Mouse (Mus musculus) intestine, embryonic 15.5 days (tissue): ENCODE measurements around the gene Amz1. TPM values are rescaled to one million over a fixed set of nuclear protein-coding genes. Genes with fewer than 3 reads are reported as not detected.

Experiments
- ATAC-seq: fragments of 200-750 bp; cut with Nextera tagmentation; 2 replicates; pipeline ENCODE4 v1.8.0; 2017; ENCODE audit warnings: moderate TSS enrichment, moderate library complexity
- H3K27ac ChIP-seq: fragments of 300-500 bp; sonication (generic); 2 replicates; pipeline ENCODE4 v1.5.1; 2015; ENCODE audit warnings: mild to moderate bottlenecking, inconsistent platforms
- H3K27me3 ChIP-seq: fragments of 300-500 bp; sonication (generic); replicated peaks from 2 replicates; pipeline ENCODE4 v1.6.1; 2015; ENCODE audit warnings: inconsistent platforms
- H3K36me3 ChIP-seq: fragments of 300-500 bp; sonication (generic); 2 replicates; pipeline ENCODE4 v1.6.1; 2015; ENCODE audit warnings: inconsistent platforms
- H3K4me1 ChIP-seq: fragments of 300-500 bp; sonication (generic); replicated peaks from 2 replicates; pipeline ENCODE4 v1.6.1; 2015; ENCODE audit warnings: inconsistent platforms
- H3K4me2 ChIP-seq: fragments of 300-500 bp; sonication (generic); replicated peaks from 2 replicates; pipeline ENCODE4 v1.6.1; 2015; ENCODE audit warnings: mild to moderate bottlenecking, inconsistent platforms
- H3K4me3 ChIP-seq: fragments of 300-500 bp; sonication (generic); replicated peaks from 2 replicates; pipeline ENCODE4 v1.5.1; 2015; ENCODE audit warnings: inconsistent platforms
- H3K9ac ChIP-seq: fragments of 300-500 bp; sonication (generic); 2 replicates; pipeline ENCODE4 v1.6.1; 2015; ENCODE audit warnings: inconsistent platforms
- H3K9me3 ChIP-seq: fragments of 300-500 bp; sonication (generic); 2 replicates; pipeline ENCODE4 v1.6.1; 2016; ENCODE audit warnings: inconsistent platforms
- WGBS: fragments of 180-500 bp; shearing (Covaris S2); methylation state at CpG from one replicate; pipeline ENCODE4 v1.1.7; 2015; 5-methylcytosine and 5-hydroxymethylcytosine counted together
- polyA plus RNA-seq: library from polyadenylated mRNA; unstranded; fragments of >200 nt; fragmentation: Nextera tagmentation; extraction: Ambion mirVana; gene quantifications from 2 replicates; pipeline ENCODE4 v1.2.1, GENCODE M21; 2015

The Amz1 gene
- polyA plus RNA-seq, 1 experiment from 2014 or later = 1.1 TPM

DNA sequence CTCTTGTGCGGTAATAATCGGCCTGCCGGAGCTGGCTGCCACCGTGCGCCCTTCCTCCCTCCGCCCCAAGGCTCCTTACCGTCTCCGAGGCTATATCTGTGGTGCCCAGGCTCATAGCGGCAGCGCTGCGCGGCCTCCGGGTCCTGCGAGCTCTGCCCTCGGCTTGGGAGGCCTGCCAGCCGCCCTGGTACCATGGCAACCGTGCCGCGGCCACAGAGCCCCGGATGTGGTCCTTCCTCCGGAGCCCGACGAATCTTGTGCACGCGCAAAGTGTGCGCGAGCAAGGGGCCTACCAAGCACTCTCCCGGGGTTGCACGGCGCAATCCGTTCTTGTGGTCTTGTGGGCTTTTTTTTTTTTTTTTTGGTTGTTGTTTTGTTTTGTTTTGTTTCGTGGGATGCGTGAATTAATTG is 21.8 kb upstream of the Amz1 start, which contains the start of gene Iqce:
Iqce (minus strand) TSS at position 276 of the 411 bp plus-strand sequence.
- Histone ChIP-seq H3K27me3 (no peaks in the 10 kb centered on the region), H3K4me2 (peak within 1 kb of the TSS; percentile 74), H3K9ac (peak within 1 kb of the TSS; percentile 77), H3K9me3 (no peaks in the 10 kb centered on the region), H3K27ac (peak within 1 kb of the TSS; percentile 93), H3K36me3 (peaks cover 4% of the 10 kb centered on the region; the same call in 1 of the 2 replicates), H3K4me3 (peak within 1 kb of the TSS; percentile 74), H3K4me1 (peaks cover 34% of the 10 kb centered on the region)
- peak; percentile 66 for ATAC-seq
- under 1% methylated on average over 33 of the region's 33 CpGs for WGBS

DNA sequence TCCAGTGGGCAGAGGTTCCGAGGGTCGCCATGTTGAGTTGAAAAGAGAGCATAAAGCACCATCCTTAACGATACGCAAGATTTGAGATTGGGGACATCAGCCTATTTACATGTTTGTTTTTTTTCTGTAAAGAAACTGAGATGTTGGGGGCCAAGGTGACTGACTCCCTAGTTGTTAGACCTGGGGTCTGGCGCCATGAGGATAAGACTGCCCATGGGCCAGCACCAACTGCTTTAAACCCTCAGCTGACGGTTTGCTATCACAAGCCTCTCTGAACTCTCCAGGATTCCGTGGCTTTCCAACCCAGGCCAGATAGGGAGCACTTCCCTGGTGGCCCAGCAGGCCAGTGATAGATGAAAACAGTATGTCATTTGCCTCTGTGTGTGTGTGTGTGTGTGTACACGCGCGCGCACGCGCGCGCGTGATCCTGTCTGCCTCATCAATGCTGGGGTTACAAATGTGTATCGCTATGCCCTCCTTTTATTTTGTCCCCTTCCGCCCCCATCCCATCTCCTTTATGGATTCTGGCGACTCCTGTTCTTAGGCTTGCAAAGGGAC is 21.2 kb upstream of the Amz1 start:
- Histone ChIP-seq H3K9me3 (no peaks in the 10 kb centered on the region), H3K4me2 (peak overlapping the region; percentile 74), H3K27ac (peak overlapping the region; percentile 93), H3K9ac (peak overlapping the region; percentile 77), H3K4me3 (peak overlapping the region; percentile 74), H3K27me3 (no peaks in the 10 kb centered on the region), H3K36me3 (peaks cover 7% of the 10 kb centered on the region; the same call in 1 of the 2 replicates), H3K4me1 (peaks cover 34% of the 10 kb centered on the region)
- no peak for ATAC-seq
- WGBS = 61% methylated on average over 19 of the region's 19 CpGs

DNA sequence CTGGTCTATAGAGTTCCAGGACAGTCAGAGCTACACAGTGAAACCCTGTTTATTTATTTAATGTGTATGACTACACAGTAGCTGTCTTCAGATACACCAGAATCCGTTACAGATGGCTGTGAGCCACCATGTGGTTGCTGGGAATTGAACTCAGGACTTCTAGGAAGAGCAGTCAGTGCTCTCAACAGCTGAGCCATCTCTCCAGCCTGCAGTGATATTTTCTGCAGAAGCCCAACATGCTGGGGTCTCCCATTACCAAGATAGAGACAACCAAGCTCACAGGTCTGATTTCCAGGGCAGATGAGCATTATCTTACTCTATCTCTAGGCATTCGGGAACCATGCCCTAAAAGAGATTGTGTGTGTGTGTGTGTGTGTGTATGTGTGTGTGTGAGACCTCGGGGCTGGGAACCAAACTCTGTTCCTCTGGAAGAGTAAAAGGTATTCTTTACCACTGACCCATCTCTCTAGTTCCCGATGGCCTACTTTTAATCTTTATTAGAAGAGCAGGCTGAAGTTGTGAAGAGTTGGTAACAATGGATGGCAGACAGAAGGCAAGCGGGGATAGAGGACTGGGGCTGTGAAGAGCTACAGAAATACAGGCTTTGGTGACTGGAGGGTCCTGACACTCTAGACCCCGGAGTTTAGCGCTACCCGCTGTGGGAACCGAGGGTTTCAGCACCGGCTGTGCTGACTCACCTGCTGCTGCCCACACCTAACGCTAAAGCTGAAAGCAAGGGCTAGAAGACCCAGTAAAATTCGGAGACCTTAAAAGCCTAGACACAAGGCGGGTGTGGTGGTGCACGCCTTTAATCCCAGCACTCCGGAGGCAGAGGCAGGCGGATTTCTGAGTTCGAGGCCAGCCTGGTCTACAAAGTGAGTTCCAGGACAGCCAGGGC is 20.2 kb upstream of the Amz1 start:
- Histone ChIP-seq H3K27ac (peak overlapping the region; percentile 91), H3K9me3 (no peaks in the 10 kb centered on the region), H3K36me3 (peaks cover 15% of the 10 kb centered on the region; the same call in 1 of the 2 replicates), H3K4me3 (peak overlapping the region; percentile 58), H3K4me2 (peak overlapping the region; percentile 81), H3K4me1 (peaks cover 34% of the 10 kb centered on the region), H3K9ac (peak overlapping the region; percentile 32; the same call in 1 of the 2 replicates), H3K27me3 (no peaks in the 10 kb centered on the region)
- WGBS = 35% methylated on average over 17 of the region's 17 CpGs
- ATAC-seq = no peak

DNA sequence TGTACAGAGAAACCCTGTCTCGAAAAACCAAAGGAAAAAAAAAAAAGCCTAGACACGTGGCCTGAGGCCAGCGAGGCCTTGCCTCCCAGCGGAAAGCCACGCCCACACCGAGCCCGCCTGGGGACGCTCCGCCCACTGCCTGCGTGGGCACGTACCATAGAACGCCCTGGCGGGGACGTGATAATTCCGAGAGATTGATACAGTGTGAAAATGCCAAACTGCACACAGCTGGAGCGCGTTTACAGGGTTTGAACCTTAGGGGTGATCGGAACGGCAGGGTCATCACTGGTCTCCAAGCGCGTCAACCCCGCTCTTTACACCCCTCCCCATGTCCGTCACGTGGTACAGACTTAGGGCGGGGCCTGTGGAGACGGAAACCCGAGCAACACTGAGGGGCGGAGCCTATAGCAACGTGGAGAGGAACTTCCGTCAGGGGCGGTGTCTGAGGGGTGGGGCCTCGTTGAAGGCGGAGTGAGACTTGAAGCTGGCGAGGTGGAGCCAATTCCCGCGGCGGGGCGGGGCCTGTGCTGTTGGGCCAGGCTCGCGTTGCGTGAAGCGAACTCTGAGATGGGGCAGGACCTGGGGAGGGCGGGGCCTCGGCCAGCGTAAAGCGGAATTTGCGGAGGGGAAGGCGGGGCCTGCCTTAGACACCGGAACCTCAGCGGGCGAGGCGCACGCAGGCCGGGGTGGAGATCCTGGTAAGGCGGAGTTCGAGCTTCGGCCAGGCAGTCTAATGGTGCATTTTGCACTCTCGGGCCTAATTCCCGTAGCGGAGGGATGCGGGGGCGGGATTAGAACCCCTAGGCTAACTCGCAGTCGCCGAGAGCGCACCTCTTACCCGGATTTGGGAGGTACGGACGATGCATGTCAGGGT is 19.3 kb upstream of the Amz1 start, which contains the start of gene Brat1:
Brat1 (plus strand) TSS at position 634 of the 874 bp plus-strand sequence.
- peak within 1 kb of the TSS; percentile 58 for H3K4me3 ChIP-seq
- peaks cover 15% of the 10 kb centered on the region; the same call in 1 of the 2 replicates for H3K36me3 ChIP-seq
- H3K27ac ChIP-seq = peak within 1 kb of the TSS; percentile 91
- no peaks in the 10 kb centered on the region for H3K9me3 ChIP-seq
- WGBS = under 1% methylated on average over 69 of the region's 69 CpGs
- peak within 1 kb of the TSS; percentile 81 for H3K4me2 ChIP-seq
- H3K27me3 ChIP-seq = no peaks in the 10 kb centered on the region
- ATAC-seq = peak; percentile 91
- peak within 1 kb of the TSS; percentile 74 for H3K9ac ChIP-seq
- peaks cover 31% of the 10 kb centered on the region for H3K4me1 ChIP-seq

DNA sequence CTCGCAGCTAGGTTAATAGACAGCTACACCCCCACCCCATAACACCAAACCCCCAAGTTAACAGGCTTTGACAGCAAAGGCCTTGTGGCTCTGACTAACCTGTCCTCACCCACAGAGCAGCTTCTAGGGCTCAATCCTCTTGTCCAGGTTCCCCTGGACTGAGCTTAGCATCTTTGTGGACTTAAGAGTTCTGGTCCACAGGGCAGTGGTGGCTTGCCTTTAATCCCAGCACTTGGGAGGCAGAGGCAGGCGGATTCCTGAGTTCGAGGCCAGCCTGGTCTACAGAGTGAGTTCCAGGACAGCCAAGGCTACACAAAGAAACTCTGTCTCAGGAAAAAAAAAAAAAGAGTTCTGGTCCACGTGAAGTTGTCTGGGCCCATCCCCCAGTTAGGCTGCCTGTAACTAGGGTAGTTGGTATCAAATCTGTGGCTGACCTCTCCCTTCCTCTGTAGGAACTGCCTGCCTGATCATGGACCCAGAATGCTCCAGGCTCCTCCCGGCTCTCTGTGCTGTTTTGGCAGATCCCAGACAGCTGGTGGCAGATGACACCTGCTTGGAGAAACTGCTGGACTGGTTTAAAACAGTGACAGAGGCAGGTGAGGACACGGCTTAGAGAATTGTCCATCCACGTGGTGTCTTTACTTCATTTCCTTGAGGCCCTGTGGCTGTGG is 18.3 kb upstream of the Amz1 start:
- Histone ChIP-seq H3K9me3 (no peaks in the 10 kb centered on the region), H3K4me2 (peak overlapping the region; percentile 81), H3K4me3 (peak overlapping the region; percentile 58), H3K27ac (peak overlapping the region; percentile 80), H3K36me3 (peaks cover 19% of the 10 kb centered on the region; the same call in 1 of the 2 replicates), H3K4me1 (peaks cover 22% of the 10 kb centered on the region), H3K27me3 (no peaks in the 10 kb centered on the region), H3K9ac (peak overlapping the region; percentile 74)
- WGBS = 42% methylated on average over 7 of the region's 7 CpGs
- ATAC-seq = no peak

DNA sequence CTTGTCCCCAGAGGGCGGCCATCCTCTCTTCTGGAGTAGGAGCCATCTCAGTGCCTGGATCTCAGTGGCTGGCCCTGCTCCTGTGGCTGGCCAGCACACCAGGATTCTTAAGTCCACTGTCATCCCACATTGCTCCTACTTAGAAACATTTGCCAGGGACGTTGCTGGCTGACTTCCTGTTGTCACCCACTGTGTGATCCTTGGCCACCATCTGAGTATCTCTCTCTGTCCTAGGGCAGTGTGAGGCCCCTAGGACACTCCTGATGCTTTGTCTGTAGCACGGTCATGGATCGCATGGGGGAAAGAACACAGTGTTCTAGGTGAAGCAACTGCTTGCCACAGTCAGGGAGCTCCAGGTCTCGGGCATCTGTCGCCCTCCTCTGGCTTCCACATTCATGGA is 13.6 kb upstream of the Amz1 start:
- H3K9me3 ChIP-seq = no peaks in the 10 kb centered on the region
- H3K9ac ChIP-seq = no peak overlapping the region
- no peak overlapping the region for H3K27ac ChIP-seq
- H3K27me3 ChIP-seq = no peaks in the 10 kb centered on the region
- 87% methylated on average over 6 of the region's 6 CpGs for WGBS
- ATAC-seq = no peak
- no peak overlapping the region for H3K4me3 ChIP-seq
- peaks cover 46% of the 10 kb centered on the region for H3K36me3 ChIP-seq
- peaks cover 7% of the 10 kb centered on the region for H3K4me1 ChIP-seq
- no peak overlapping the region for H3K4me2 ChIP-seq

DNA sequence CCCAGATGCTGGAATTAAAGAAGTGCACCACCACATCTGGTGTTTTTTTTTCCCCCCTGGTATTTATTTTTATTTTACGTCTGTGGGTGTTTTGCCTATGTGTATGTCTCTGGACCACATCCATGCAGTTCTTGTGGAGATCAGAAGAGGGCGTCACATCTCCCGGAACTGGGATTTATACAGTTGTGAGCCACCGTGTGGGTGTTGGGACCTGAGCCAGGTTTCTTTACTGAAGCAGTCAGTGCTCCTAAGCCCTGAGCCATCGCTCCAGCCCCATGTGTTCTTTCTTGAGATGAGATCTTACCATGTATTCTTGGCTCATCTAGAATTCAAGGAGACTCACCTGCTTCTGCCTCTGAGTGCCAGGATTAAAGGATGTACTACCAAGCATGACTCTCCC is 12.9 kb upstream of the Amz1 start:
- no peak overlapping the region for H3K27ac ChIP-seq
- no peaks in the 10 kb centered on the region for H3K4me1 ChIP-seq
- WGBS = 88% methylated on average over 5 of the region's 5 CpGs
- H3K36me3 ChIP-seq = peaks cover 50% of the 10 kb centered on the region
- ATAC-seq = no peak
- no peak overlapping the region for H3K9ac ChIP-seq
- H3K4me2 ChIP-seq = no peak overlapping the region
- H3K4me3 ChIP-seq = no peak overlapping the region
- H3K27me3 ChIP-seq = no peaks in the 10 kb centered on the region
- H3K9me3 ChIP-seq = no peaks in the 10 kb centered on the region

DNA sequence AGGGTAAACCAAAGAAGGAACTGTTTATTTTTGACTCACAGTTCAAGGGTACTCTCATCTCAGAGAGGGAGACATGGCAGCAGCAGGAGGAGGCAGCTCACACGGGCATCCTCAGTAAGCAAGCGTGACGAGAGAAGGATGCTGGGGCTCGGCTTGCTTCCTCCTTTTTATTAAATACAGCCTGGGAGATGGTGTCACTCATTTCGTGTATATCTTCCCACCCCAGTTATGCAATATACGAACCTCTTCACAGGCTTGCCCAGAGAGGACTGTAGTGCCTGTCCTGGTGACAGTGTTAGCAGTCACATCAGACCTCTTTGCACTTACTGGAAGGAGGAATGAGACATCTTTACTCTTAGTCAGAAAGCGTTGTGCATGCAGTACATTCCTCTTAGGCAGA is 3.2 kb upstream of the Amz1 start:
- Histone ChIP-seq H3K4me2 (no peak overlapping the region), H3K4me3 (no peak overlapping the region)
- WGBS = 76% methylated on average over 7 of the region's 7 CpGs

DNA sequence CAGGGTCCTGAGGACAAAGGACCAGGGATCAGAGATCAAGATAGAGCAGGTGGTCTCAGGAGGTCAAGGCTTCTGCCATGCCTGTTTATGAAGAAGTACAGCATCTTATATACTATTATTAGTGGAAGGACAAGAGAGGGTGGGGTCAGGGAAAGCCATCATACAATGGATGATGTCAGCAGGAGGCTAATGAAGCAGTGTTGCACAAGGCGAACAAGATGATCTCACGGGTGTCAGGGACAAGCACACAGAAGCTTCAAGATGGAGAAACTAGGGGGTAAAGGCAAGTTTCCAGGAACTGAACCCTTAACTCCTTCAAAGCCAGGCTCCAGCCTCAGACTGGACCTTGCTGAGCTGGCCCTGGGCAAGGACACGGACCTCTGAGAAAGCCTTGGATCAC is 1.8 kb upstream of the Amz1 start:
- H3K4me2 ChIP-seq = no peak overlapping the region

More for the DNA sequence above, 3.2 kb upstream of the Amz1 start:
- ATAC-seq = no peak
- Histone ChIP-seq H3K27me3 (no peaks in the 10 kb centered on the region), H3K9ac (no peak overlapping the region), H3K27ac (no peak overlapping the region), H3K36me3 (peaks cover 29% of the 10 kb centered on the region), H3K9me3 (no peaks in the 10 kb centered on the region), H3K4me1 (no peaks in the 10 kb centered on the region)

DNA sequence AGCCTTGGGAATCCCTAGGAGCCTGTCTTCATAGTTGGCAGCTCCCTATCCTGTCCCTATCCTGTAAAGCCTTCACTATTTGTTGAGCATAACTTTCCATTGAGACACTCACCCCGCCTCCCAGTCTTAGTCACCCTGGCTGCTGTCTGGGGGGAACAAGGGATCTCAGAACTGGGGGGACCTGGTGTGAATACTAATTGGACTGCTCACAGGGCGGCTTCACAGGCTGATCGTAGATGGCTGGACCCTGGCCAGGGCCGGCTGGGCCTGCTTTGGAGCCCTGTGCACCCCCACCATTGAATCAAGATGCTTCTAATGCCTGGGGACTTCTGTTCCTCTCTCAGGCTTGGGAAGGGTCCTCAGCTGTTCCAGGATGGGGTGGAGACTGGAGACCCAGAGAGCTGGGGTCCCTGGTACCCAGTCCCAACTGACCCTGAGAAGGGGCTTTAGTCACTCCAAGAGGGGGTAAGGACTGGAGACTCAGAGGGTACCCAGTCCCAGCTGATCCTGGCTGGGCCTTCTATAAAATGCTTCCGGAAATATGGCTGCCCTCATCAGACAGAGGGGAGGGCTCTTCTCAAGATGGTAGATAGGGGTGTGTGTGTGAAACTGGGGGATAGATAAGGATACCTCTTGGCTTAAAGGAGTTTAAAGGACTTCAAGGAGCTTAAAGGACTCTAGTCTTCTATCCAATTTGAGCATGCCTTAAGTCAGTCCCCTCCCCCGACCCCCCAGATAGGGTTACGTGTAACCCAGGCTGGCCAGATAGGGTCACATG is 2.3 kb downstream of the Amz1 start:
- H3K4me2 ChIP-seq = no peak overlapping the region
- no peak for ATAC-seq
- H3K4me1 ChIP-seq = no peaks in the 10 kb centered on the region
- no peak overlapping the region for H3K9ac ChIP-seq
- no peaks in the 10 kb centered on the region for H3K36me3 ChIP-seq
- H3K27ac ChIP-seq = no peak overlapping the region
- 80% methylated on average over 7 of the region's 7 CpGs for WGBS
- H3K9me3 ChIP-seq = no peaks in the 10 kb centered on the region
- no peak overlapping the region for H3K4me3 ChIP-seq
- no peaks in the 10 kb centered on the region for H3K27me3 ChIP-seq

More for the DNA sequence above, 1.8 kb upstream of the Amz1 start:
- no peaks in the 10 kb centered on the region for H3K27me3 ChIP-seq
- no peak overlapping the region for H3K9ac ChIP-seq
- H3K9me3 ChIP-seq = no peaks in the 10 kb centered on the region
- H3K4me1 ChIP-seq = no peaks in the 10 kb centered on the region
- no peak overlapping the region for H3K27ac ChIP-seq
- ATAC-seq = no peak
- H3K4me3 ChIP-seq = no peak overlapping the region
- 73% methylated on average over 3 of the region's 3 CpGs for WGBS
- peaks cover 17% of the 10 kb centered on the region for H3K36me3 ChIP-seq
